Mouse (Mus musculus): ENCODE measurements at regions not wholly inside any gene's neighbourhood (a gene's known extent, or its start where the extent isn't known, plus 50 kb on each side); places are given as distances from the start of the nearest gene placed in this dataset.

GRCm38 (mm10) chr10:25707951-25708350 is 171.9 kb upstream of the Smlr1 start:
- TF ChIP-seq CTCF (IDR thresholded peaks at IDR 0.05) (no peak), EP300 (IDR thresholded peaks at IDR 0.05; ENCODE audit: insufficient read depth, low read depth, low read length) (no peak)
